In genomic region chr1:183388426-183389406, GRCm38 (mm10) we compare ENCODE assay signal across 8 mouse cellular contexts. TPM values are rescaled to one million over a fixed set of nuclear protein-coding genes. Genes with fewer than 3 reads are reported as not detected.
DNase-seq lines count a peak whose midpoint lies in the region; ATAC-seq and TF ChIP-seq lines count a peak whose summit lies in the region.

Gene Taf1a, plus strand, starts transcription at chr1:183388981.

- WGBS in heart, embryonic 11.5 days (ENCODE audit: insufficient replicate concordance): 6% methylated on average over 44 of the region's 44 CpGs
- WGBS in kidney, embryonic 16.5 days: 6% methylated on average over 44 of the region's 44 CpGs
- whole genome bisulfite sequencing in liver, adult 2 months: 5% methylated on average over 44 of the region's 44 CpGs

- peak within 1 kb of the TSS; percentile 66 for H3K9ac ChIP-seq in heart, embryonic 11.5 days (ENCODE audit: low read depth, low read length)
- peak within 1 kb of the TSS; percentile 77 for H3K9ac ChIP-seq in kidney, embryonic 16.5 days (replicated peaks; ENCODE audit: low read length)
- H3K9ac ChIP-seq in liver, adult 2 months (ENCODE audit: low read depth, low read length): peak within 1 kb of the TSS; percentile 47

- DNase-seq in brain, embryonic 14.5 days (ENCODE audit: low read depth): peak; percentile 99
- DNase-seq in liver, adult 2 months (ENCODE audit: extremely low read depth, low read depth, low spot score): peak; percentile 92
- peak; percentile 95 for DNase-seq in splenic B cell, adult 2 months (ENCODE audit: low read depth, low spot score)

- H3K79me2 ChIP-seq in C2C12 (ENCODE audit: control insufficient read depth, insufficient read depth) (peaks cover 50% of the 10 kb centered on the region), myocyte (ENCODE audit: control insufficient read depth, insufficient read depth) (peaks cover 29% of the 10 kb centered on the region)
- H3K79me2 ChIP-seq in liver, adult 2 months (ENCODE audit: control insufficient read depth, insufficient read depth, low read length): no peaks in the 10 kb centered on the region; the same call in 1 of the 2 replicates

- H3K9me3 ChIP-seq in erythroblast, embryonic 14.5 days (ENCODE audit: control insufficient read depth, low read length): peaks cover 4% of the 10 kb centered on the region; the same call in 1 of the 2 replicates
- no peaks in the 10 kb centered on the region for H3K9me3 ChIP-seq in heart, embryonic 11.5 days (replicated peaks; ENCODE audit: control insufficient read depth, low read length)
- no peaks in the 10 kb centered on the region for H3K9me3 ChIP-seq in kidney, embryonic 16.5 days (ENCODE audit: low read length)

- H3K36me3 ChIP-seq in C2C12 (ENCODE audit: control insufficient read depth, insufficient read depth) (peaks cover 29% of the 10 kb centered on the region), myocyte (ENCODE audit: control insufficient read depth, insufficient read depth) (no peaks in the 10 kb centered on the region)
- H3K36me3 ChIP-seq in erythroblast, embryonic 14.5 days (ENCODE audit: control insufficient read depth): peaks cover 11% of the 10 kb centered on the region
- H3K36me3 ChIP-seq in heart, embryonic 11.5 days (ENCODE audit: control insufficient read depth, insufficient read depth, low read length): 0 out of 2 replicates have a peak, but pooled peaks cover 2% of the 10 kb centered on the region
- H3K36me3 ChIP-seq in kidney, embryonic 16.5 days (ENCODE audit: insufficient read depth, low read length): peaks cover 15% of the 10 kb centered on the region
- no peaks in the 10 kb centered on the region for H3K36me3 ChIP-seq in liver, adult 2 months (ENCODE audit: control insufficient read depth, insufficient read depth, low read length)
- 0 out of 2 replicates have a peak, but pooled peaks cover 1% of the 10 kb centered on the region for H3K36me3 ChIP-seq in splenic B cell, adult 2 months (ENCODE audit: control insufficient read depth, insufficient read depth, low read length, poor library complexity, severe bottlenecking)

- H3K4me3 ChIP-seq in C2C12 (ENCODE audit: insufficient read depth, poor library complexity, severe bottlenecking): peak within 1 kb of the TSS; percentile 71
- H3K4me3 ChIP-seq in erythroblast, embryonic 14.5 days (replicated peaks): peak within 1 kb of the TSS; percentile 82
- H3K4me3 ChIP-seq in heart, embryonic 11.5 days (ENCODE audit: low read depth, low read length): peak within 1 kb of the TSS; percentile 74
- peak within 1 kb of the TSS; percentile 94 for H3K4me3 ChIP-seq in kidney, embryonic 16.5 days (ENCODE audit: low read length)
- peak within 1 kb of the TSS; percentile 62 for H3K4me3 ChIP-seq in liver, adult 2 months (ENCODE audit: insufficient read depth, low read depth, low read length)
- peak within 1 kb of the TSS; percentile 60 for H3K4me3 ChIP-seq in myocyte

- H3K27me3 ChIP-seq in C2C12 (ENCODE audit: control insufficient read depth, insufficient read depth, insufficient read length) (no peaks in the 10 kb centered on the region), myocyte (ENCODE audit: control insufficient read depth, insufficient read depth, insufficient read length) (no peaks in the 10 kb centered on the region)
- peaks cover 6% of the 10 kb centered on the region for H3K27me3 ChIP-seq in erythroblast, embryonic 14.5 days (ENCODE audit: control insufficient read depth)
- H3K27me3 ChIP-seq in heart, embryonic 11.5 days (ENCODE audit: control insufficient read depth, insufficient read depth, low read length): no peaks in the 10 kb centered on the region
- peaks cover 10% of the 10 kb centered on the region for H3K27me3 ChIP-seq in kidney, embryonic 16.5 days (ENCODE audit: insufficient read depth, low read length)
- no peaks in the 10 kb centered on the region for H3K27me3 ChIP-seq in liver, adult 2 months (ENCODE audit: control insufficient read depth, insufficient read depth, low read length)
- H3K27me3 ChIP-seq in splenic B cell, adult 2 months (ENCODE audit: control insufficient read depth, insufficient read depth, low read length, poor library complexity, severe bottlenecking): no peaks in the 10 kb centered on the region

- H3ac ChIP-seq in C2C12 (ENCODE audit: control insufficient read depth, insufficient read length, low read depth) (peak within 1 kb of the TSS; percentile 84), myocyte (ENCODE audit: control insufficient read depth, insufficient read length) (peak within 1 kb of the TSS; percentile 27)

- peak; percentile 98 for ATAC-seq in heart, embryonic 11.5 days (replicated peaks; ENCODE audit: insufficient number of reproducible peaks, low FRiP score, low TSS enrichment)
- ATAC-seq in kidney, embryonic 16.5 days (ENCODE audit: low FRiP score, low TSS enrichment): peak; percentile 100

- TF ChIP-seq POLR2A in brain, embryonic 14.5 days (IDR thresholded peaks at IDR 0.05; ENCODE audit: borderline replicate concordance, extremely low read depth, insufficient read depth, insufficient read length, poor library complexity, severe bottlenecking): peak; percentile 17; the same call in 1 of the 2 replicates
- 0 out of 2 replicates have a peak, but pooled peaks have one; percentile 15 for TF ChIP-seq POLR2A in liver, adult 2 months (IDR thresholded peaks at IDR 0.05; ENCODE audit: extremely low read depth, insufficient read depth, low read length)
- peak; percentile 49 for TF ChIP-seq POLR2A in myocyte (IDR thresholded peaks at IDR 0.05; ENCODE audit: insufficient read length, low read depth)

- H3K4me1 ChIP-seq in erythroblast, embryonic 14.5 days (ENCODE audit: control insufficient read depth): peaks cover 20% of the 10 kb centered on the region
- H3K4me1 ChIP-seq in heart, embryonic 11.5 days (ENCODE audit: control insufficient read depth, insufficient read depth, low read length): peaks cover 2% of the 10 kb centered on the region; the same call in 1 of the 2 replicates
- H3K4me1 ChIP-seq in kidney, embryonic 16.5 days (ENCODE audit: insufficient read depth, low read length): peaks cover 10% of the 10 kb centered on the region
- H3K4me1 ChIP-seq in liver, adult 2 months (ENCODE audit: control insufficient read depth, insufficient read depth, low read length): peaks cover 9% of the 10 kb centered on the region

- peak within 1 kb of the TSS; percentile 76 for H3K4me2 ChIP-seq in heart, embryonic 11.5 days
- peak within 1 kb of the TSS; percentile 85 for H3K4me2 ChIP-seq in kidney, embryonic 16.5 days (replicated peaks; ENCODE audit: low read depth, low read length)
- H3K4me2 ChIP-seq in myocyte (ENCODE audit: low read depth): peak within 1 kb of the TSS; percentile 81

- TF ChIP-seq CTCF in C2C12 (IDR thresholded peaks at IDR 0.05; ENCODE audit: control insufficient read depth, insufficient read depth, insufficient read length): no peak
- TF ChIP-seq CTCF in brain, embryonic 14.5 days (IDR thresholded peaks at IDR 0.05; ENCODE audit: borderline replicate concordance, extremely low read depth, insufficient read depth, insufficient read length): no peak
- no peak for TF ChIP-seq CTCF in liver, adult 2 months (IDR thresholded peaks at IDR 0.05; ENCODE audit: low read depth, low read length)

- H3K27ac ChIP-seq in heart, embryonic 11.5 days (ENCODE audit: low read depth, low read length): no peak within 1 kb of the TSS
- peak within 1 kb of the TSS; percentile 51 for H3K27ac ChIP-seq in kidney, embryonic 16.5 days (ENCODE audit: low read length)
- peak within 1 kb of the TSS; percentile 52 for H3K27ac ChIP-seq in liver, adult 2 months (replicated peaks; ENCODE audit: insufficient read depth, low read depth, low read length)

- H3K79me3 ChIP-seq in C2C12 (ENCODE audit: low read depth): peaks cover 40% of the 10 kb centered on the region

TF ChIP-seq in C2C12, 6 proteins besides CTCF, POLR2A, EP300 and RAD21:
- TF ChIP-seq MAX (IDR thresholded peaks at IDR 0.05) (peak; percentile 83), CEBPB (IDR thresholded peaks at IDR 0.05; ENCODE audit: low read depth) (no peak)
TF ChIP-seq in C2C12: peak in this region for 1.

TF ChIP-seq in myocyte, 11 proteins besides CTCF, POLR2A, EP300 and RAD21:
- no peak for TF ChIP-seq USF1 (IDR thresholded peaks at IDR 0.05; ENCODE audit: low read depth)
- no peak for TF ChIP-seq REST (IDR thresholded peaks at IDR 0.05; ENCODE audit: insufficient read depth, insufficient read length)
- TF ChIP-seq MAX (IDR thresholded peaks at IDR 0.05; ENCODE audit: low read depth): peak; percentile 53
- TF ChIP-seq SRF (IDR thresholded peaks at IDR 0.05; ENCODE audit: control insufficient read depth, insufficient read length, low read depth): peak; percentile 54
- no peak for TF ChIP-seq TCF3 (IDR thresholded peaks at IDR 0.05; ENCODE audit: insufficient read length, low read depth)
- TF ChIP-seq MYOG (IDR thresholded peaks at IDR 0.05; ENCODE audit: control insufficient read depth in 1 of 3, insufficient read depth in 1 of 3, insufficient read length in 2 of 3, low read depth in 2 of 3): no peak
- TF ChIP-seq POLR2AphosphoS2 (IDR thresholded peaks at IDR 0.05; ENCODE audit: insufficient read length, low read depth): no peak
- no peak for TF ChIP-seq E2F4 (IDR thresholded peaks at IDR 0.05; ENCODE audit: insufficient read depth)
- TF ChIP-seq CEBPB (IDR thresholded peaks at IDR 0.05; ENCODE audit: insufficient read depth, poor library complexity, severe bottlenecking): no peak

RNA-seq across cellular contexts. Expression of gene Taf1a, which starts in this region (rescaled TPM):
- polyA plus RNA-seq in C2C12 (2012; fragmentation: generic; extraction: Trizol): 5.2 TPM
- polyA plus RNA-seq in brain, embryonic 14.5 days (2012; rRNA removed): 21.1 and 24.5 TPM in 2 replicates
- 0.09 TPM in 1 of 2 replicates, not detected in the other for polyA plus RNA-seq in erythroblast, embryonic 14.5 days (2012)
- polyA plus RNA-seq in heart, embryonic 11.5 days (2014; fragmentation: Nextera tagmentation; extraction: Ambion mirVana): 14.7 and 14.8 TPM in 2 replicates
- polyA plus RNA-seq in kidney, embryonic 16.5 days (2015; fragmentation: Nextera tagmentation; extraction: Ambion mirVana): 19.8 and 21.2 TPM in 2 replicates
- 6.7 and 7.7 TPM in 2 replicates for total RNA-seq in liver, adult 2 months (2014; rRNA removed)
- 1.9 and 3.3 TPM in 2 replicates for polyA plus RNA-seq in liver, adult 2 months (2012; rRNA removed)
- 3.4 TPM for polyA plus RNA-seq in myocyte (2012; fragmentation: generic; extraction: Trizol)
